Mouse (Mus musculus) lung, postnatal 14 days (tissue): ENCODE measurements around the gene Onecut1.

Experiments
- DNase-seq: peaks from one replicate; pipeline ENCODE4 v3.0.0; 2021

The Onecut1 gene

DNA sequence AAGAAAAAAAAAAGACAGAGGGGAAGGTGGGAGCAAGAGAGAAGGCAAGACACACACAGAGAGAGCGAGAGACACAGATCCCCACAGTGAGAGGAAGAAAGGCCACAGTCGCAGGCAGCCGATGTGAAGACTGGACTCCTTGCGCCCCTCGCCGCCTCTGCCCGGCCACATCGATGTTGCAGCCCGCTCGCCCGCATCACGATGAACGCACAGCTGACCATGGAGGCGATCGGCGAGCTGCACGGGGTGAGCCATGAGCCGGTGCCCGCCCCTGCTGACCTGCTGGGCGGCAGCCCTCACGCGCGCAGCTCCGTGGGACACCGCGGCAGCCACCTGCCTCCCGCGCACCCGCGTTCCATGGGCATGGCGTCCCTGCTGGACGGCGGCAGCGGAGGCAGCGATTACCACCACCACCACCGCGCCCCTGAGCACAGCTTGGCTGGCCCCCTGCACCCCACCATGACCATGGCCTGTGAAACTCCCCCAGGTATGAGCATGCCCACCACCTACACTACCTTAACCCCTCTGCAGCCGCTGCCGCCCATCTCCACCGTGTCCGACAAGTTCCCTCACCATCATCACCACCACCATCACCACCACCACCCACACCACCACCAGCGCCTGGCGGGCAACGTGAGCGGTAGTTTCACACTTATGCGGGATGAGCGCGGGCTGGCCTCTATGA lies 517 bp downstream of the Onecut1 start:
- no peak for DNase-seq

DNA sequence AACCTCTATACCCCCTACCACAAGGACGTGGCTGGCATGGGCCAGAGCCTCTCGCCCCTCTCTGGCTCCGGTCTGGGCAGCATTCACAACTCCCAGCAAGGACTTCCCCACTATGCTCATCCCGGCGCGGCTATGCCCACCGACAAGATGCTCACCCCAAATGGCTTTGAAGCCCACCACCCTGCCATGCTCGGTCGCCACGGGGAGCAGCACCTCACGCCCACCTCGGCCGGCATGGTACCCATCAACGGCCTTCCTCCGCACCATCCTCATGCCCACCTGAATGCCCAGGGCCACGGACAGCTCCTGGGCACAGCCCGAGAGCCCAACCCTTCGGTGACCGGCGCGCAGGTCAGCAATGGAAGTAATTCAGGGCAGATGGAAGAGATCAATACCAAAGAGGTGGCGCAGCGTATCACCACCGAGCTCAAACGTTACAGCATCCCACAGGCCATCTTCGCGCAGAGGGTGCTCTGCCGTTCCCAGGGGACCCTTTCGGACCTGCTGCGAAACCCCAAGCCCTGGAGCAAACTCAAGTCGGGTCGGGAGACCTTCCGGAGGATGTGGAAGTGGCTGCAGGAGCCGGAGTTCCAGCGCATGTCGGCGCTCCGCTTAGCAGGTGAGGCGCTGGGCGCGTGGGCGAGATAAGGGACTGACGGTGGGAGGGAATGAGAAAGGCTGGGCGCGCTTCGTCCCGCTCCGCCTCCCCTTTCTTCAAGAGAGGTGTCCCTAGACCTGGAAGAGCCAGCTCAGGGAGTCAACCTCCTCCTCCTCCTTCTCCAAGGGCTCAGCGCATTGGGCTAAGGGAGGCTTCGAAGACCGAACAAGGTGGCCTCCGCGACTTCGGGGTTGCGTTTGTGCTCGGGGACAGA lies 1.3 kb downstream of the Onecut1 start:
- DNase-seq: no peak

DNA sequence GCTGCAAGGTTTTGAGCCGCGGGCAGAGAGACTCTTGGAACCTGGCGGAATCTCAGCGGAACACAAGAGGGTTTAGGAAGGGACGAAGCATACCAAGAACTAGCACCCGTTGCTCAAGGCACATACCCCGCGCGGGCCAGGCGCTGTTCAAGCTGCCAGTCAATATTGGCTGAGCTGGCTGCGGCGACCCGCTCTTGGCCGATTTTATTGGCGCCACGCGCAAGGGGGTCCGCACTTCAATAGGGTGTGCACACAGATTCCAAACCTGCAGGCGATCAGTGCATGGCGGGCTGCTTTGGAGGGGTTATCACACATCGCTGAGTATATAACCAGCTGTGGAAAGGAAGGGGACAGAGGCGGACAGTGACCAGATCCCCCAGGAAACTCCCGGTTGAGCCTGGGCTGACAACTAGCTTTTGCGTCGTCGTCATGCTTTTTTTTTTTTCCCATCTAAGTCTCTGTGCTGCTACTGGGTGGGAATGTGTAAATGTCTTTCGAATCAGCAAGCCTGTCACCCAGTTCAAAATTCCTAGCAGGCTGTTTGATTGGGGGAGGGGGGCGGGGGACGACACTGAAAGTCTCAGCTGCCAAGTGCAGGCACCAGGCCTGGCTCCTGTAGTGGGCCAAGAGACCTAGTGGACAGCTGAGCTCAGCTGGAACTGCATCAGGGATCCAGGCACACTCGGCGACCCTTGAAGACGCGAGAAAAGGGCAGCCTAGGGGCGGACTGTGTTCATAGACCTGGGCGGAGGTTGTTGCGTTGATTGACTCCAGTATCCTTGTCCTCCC lies 2.1 kb downstream of the Onecut1 start:
- DNase-seq: no peak

DNA sequence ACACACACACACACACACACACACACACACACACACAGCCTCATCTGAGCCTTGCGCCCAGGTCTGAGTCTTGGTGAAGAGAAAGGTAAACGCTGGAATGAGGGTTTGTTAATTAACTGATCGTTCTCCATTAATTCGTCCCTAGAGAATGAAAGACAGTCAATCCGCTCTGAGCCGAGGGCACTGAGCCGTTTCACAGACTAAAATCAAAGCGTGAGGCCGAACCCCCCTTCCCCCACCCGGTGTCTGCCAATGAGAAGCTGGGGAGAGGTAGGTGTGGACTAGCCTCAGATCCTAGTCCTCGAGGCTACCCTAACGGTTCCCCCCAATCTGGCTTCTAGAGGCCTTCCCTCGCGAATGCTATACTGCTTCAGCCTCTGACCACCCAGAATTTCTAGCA lies 2.8 kb downstream of the Onecut1 start:
- no peak for DNase-seq

DNA sequence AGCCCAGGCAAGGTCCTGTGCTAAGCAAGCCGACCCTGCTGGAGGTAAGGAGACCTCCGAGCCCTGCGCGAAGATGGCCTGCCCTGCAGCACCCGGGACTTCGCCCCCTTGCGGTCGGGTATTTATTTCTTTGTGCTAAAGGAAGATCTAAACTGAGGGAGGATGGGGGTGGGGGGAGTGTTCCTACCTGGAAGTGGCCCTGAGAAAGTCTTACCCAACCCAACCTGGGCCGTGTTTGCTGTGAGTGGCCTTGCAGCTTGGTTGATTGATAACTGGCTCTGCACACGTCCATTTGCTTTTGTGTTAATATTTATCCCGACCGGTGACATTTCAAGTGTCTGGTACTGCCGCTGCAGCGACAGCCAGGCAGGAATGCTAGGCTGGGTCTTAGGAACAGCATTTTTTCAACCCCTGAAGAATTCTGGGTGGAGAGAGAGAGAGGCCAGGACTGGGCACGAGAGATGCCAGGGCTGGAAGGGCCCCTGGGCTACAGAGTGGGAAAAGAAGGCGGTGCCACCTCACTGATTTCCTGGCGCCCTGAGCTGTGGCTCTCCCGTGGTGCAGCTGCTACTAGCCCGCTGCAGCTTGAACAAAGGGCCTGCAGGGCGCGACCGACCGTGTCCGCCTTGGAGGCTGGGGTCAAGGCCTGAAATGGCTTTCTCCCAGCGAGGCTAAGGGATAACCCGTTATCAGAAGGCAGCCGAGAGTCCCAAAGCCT lies 5.0 kb downstream of the Onecut1 start:
- no peak for DNase-seq

DNA sequence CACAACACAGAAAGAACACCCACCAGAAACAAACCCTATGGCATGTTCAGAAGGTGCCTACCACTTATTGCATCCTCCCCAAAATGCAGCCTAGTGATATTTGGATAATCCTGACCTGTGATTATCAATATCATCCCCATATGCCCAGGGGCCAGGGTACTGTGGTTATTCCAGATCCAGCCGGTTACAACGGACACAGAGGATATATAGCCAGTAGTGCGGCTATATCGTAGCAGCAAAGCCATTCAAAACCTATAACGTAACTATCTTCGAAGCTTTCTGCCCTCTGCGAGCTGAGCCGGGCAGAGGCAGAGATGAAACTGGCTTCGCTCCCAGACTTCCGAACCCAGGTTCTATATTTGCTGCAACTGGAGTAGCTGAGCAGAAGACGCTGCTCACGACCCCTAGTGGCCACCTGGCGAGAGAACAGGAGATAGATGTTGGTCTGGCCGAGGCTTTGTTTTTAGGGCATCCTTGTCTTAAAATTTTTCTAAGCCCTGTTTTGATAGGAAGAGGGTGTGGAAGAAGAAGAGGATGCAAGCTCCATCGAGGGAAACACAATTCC lies 6.0 kb downstream of the Onecut1 start:
- peak; percentile 59 for DNase-seq

- peak; percentile 18 for DNase-seq
Measured at GRCm38 (mm10) chr9:74868336-74868950, 6.7 kb downstream of the Onecut1 start.

GRCm38 (mm10) chr9:74870960-74871688 lies 9.4 kb downstream of the Onecut1 start:
- peak; percentile 77 for DNase-seq

- no peak for DNase-seq
Measured at GRCm38 (mm10) chr9:74876328-74876727, 14.6 kb downstream of the Onecut1 start.

GRCm38 (mm10) chr9:74877709-74878108 lies 16.0 kb downstream of the Onecut1 start:
- no peak for DNase-seq

- DNase-seq: no peak
Measured at GRCm38 (mm10) chr9:74887866-74888265, 26.1 kb downstream of the Onecut1 start.

DNA sequence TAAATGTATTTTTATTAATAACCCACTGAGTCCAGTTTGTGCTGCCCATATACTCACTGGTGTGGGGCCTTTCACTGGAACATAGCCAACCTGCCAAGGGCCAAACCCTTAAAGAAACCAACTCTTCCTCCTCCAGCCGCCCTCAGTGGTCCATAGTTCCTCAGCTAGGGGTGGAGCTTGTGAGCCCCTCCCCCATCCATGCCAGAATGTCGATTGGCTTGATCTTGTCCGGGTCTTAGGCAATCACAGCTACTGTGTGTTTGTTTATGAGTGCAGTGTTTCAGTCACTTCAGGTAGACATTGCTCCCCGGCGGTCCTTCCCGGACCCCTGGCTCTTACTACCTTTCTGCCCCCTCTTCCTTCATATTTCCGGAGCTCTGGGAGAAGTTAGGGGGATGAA lies 35.0 kb downstream of the Onecut1 start:
- no peak for DNase-seq

GRCm38 (mm10) chr9:74897375-74897982 lies 35.8 kb downstream of the Onecut1 start:
- DNase-seq: no peak

DNA sequence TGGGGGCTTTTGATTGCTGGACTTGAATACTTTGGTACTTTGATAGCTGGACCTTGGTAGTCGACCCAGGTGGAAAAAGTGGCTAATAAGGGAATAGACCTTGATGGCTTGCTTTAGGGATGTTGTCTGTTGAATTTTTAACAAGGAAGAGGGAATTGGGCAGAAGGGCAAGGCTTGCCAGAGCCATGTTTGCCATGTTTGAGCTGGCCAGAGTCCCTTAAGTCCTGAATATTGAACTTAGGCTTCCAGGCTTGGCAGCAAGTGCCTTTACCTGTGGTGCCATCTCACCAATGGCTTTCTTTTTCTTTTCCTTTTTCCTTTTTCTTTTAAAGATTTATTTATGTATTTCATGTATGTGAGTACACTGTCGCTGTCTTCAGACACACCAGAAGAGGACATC lies 38.4 kb downstream of the Onecut1 start:
- DNase-seq: no peak

DNA sequence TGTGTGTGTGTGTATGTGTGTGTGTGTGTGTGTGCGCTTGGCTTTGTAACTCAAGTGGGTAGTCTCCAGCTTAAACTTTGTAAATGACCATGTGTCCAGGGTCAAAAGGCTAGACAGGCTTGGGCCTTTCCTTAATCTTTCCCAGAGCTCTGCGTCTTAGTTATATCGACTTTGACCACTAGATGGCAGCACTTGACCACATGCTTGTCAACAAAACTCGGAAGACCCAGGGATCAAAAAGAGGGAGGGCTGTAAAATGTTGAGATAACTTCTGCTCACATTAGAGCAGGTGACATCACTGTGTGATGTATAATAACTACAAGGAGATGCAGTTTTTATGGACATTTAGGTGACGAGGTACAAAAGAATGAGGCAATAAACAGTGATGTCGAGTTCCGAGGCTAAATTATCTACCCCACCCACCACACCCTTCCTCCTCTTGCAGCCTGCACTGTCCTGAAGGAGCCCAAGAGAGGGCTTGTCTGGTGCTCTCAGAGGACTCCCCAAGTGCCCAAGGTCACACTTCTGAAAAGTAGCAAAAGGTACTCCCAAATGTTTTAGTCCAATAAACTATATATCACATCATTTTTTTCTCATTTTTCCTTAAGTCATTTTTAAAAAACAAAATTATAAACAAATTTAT lies 43.3 kb downstream of the Onecut1 start:
- peak; percentile 86 for DNase-seq

- DNase-seq: peak; percentile 54
Measured at GRCm38 (mm10) chr9:74906951-74907350, 45.2 kb downstream of the Onecut1 start.

- peak; percentile 56 for DNase-seq
Measured at GRCm38 (mm10) chr9:74909245-74909644, 47.5 kb downstream of the Onecut1 start.

- no peak for DNase-seq
Measured at GRCm38 (mm10) chr9:74910226-74910759, 48.6 kb downstream of the Onecut1 start.

DNA sequence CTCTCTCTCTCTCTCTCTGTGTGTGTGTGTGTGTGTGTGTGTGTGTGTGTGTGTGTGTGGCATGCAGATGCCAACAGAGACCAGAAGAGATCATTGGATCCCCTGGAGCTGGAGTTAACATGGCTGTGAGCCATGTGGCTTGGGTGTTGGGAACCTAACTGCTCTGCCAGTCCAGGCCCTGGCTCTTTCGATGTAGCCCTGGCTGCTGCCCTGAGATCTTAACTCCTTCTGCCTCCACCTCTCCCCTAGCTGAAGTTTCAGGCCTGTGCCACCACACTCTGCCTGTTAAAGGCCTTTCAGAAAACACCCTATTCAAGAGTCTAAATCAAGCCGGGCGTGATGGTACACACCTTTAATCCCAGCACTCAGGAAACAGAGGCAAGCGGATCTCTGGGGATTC lies 49.7 kb downstream of the Onecut1 start:
- DNase-seq: no peak

DNA sequence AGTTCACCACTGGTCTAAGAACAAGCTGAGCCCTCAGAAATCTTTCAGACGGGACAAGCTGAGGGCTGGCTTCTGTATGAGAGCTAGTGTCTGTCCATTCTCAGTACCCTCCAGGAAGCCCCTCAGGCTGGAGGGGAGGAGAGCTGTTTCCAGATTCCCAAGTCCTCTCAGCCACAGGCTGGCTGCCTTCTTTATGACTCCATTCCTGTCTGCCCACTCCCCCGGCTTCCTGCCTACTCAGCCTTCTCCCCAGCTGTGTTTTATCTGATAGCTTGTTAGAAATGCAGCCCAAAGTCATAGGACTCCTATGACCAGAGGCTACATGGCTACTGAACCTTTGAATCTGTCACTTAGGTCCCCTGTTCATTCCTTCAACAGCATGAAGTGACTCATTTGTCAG lies 50.2 kb downstream of the Onecut1 start:
- no peak for DNase-seq
